Mouse (Mus musculus) forebrain, embryonic 14.5 days (tissue): ENCODE data around the gene Zfp13. TPM values are rescaled to one million over a fixed set of nuclear protein-coding genes. Genes with fewer than 3 reads are reported as not detected.

ENCODE experiments used
- ATAC-seq: fragments of 200-750 bp; cut with Nextera tagmentation; 2 replicates; pipeline ENCODE4 v1.8.0; 2017; ENCODE audit warnings: mild to moderate bottlenecking, moderate library complexity
- DNase-seq: peaks from one replicate; pipeline ENCODE4 v3.0.0-alpha.2; 2015; ENCODE audit warnings: low spot score
- H3K27ac ChIP-seq: fragments of 300-500 bp; sonication (generic); 2 replicates; pipeline ENCODE4 v1.5.1; 2014; ENCODE audit warnings: low read depth, mild to moderate bottlenecking, control low read depth, low read length, moderate library complexity
- H3K27me3 ChIP-seq: fragments of 300-500 bp; sonication (generic); replicated peaks from 2 replicates; pipeline ENCODE4 v1.6.1; 2014; ENCODE audit warnings: low read length, control low read depth, mixed read lengths; ENCODE audit not compliant: control insufficient read depth, insufficient read depth
- H3K36me3 ChIP-seq: fragments of 300-500 bp; sonication (generic); 2 replicates; pipeline ENCODE4 v1.6.1; 2014; ENCODE audit warnings: low read length, control low read depth; ENCODE audit not compliant: control insufficient read depth, insufficient read depth
- H3K4me1 ChIP-seq: fragments of 300-500 bp; sonication (generic); 2 replicates; pipeline ENCODE4 v1.6.1; 2014; ENCODE audit warnings: antibody characterized with exemption, low read length, control low read depth; ENCODE audit not compliant: control insufficient read depth, insufficient read depth
- H3K4me2 ChIP-seq: fragments of 300-500 bp; sonication (generic); 2 replicates; pipeline ENCODE4 v1.6.1; 2014; ENCODE audit warnings: mild to moderate bottlenecking, control low read depth, low read length
- H3K4me3 ChIP-seq: fragments of 300-500 bp; sonication (generic); 2 replicates; pipeline ENCODE4 v1.5.1; 2014; ENCODE audit warnings: low read depth, low read length, control low read depth
- H3K9ac ChIP-seq: fragments of 300-500 bp; sonication (generic); 2 replicates; pipeline ENCODE4 v1.6.1; 2014; ENCODE audit warnings: mild to moderate bottlenecking, low read length, control low read depth, moderate library complexity
- H3K9me3 ChIP-seq: fragments of 300-500 bp; sonication (generic); replicated peaks from 2 replicates; pipeline ENCODE4 v1.6.1; 2016; ENCODE audit warnings: low read length, control low read depth, mixed read lengths; ENCODE audit not compliant: control insufficient read depth
- WGBS: fragments of 180-500 bp; shearing (Covaris S2); extraction: QIAGEN DNeasy Blood & Tissue Kit; methylation state at CpG from one replicate; pipeline ENCODE4 v1.1.7; 2014; 5-methylcytosine and 5-hydroxymethylcytosine counted together
- polyA plus RNA-seq: library from polyadenylated mRNA; unstranded; fragments of >200 nt; fragmentation: Nextera tagmentation; extraction: Ambion mirVana; gene quantifications from 2 replicates; pipeline ENCODE4 v1.2.1, GENCODE M21; 2014

Zfp13 gene
- polyA plus RNA-seq, 1 experiment from 2014 or later = 24.1 TPM

DNA sequence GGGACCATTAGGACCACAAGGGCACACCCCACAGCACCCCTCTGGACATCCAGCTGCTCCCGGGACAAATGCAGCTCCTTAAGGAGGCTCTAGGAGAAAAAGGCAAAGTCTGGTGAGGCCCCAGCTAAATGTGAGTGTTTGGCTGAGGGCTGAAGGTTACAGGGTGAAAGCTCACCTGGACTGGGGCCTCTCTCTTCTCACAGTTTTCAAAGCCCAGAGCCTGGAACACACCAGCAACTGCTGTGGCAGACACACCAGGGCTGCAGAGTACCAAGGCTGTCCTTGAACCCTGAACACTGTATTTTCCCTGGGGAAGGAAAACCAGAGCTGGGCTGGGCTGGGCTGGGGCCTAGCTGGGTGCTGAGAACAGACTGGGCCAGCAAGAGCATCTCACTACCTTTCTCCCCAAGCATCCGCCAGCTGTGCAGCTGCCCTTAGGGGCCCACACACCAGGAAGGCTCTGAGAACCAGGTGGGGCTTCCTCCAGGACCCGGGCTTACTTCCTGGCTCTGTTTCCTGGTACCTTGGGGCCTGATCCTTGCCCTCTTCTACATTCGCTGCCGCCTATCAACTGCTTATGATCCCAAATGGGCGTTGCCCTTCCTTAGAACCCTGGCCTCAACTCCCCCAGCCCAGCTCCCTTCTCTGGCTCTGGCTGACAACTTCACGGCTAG is 43.9 kb downstream of the Zfp13 start:
- H3K27me3 ChIP-seq = no peaks in the 10 kb centered on the region
- H3K4me1 ChIP-seq = peaks cover 4% of the 10 kb centered on the region; the same call in 1 of the 2 replicates
- H3K27ac ChIP-seq = no peak overlapping the region
- H3K36me3 ChIP-seq = peaks cover 51% of the 10 kb centered on the region
- H3K4me3 ChIP-seq = no peak overlapping the region
- WGBS = 83% methylated on average over 7 of the region's 7 CpGs
- H3K9me3 ChIP-seq = no peaks in the 10 kb centered on the region
- ATAC-seq (no peak), DNase-seq (no peak)
- no peak overlapping the region for H3K9ac ChIP-seq
- H3K4me2 ChIP-seq = no peak overlapping the region

DNA sequence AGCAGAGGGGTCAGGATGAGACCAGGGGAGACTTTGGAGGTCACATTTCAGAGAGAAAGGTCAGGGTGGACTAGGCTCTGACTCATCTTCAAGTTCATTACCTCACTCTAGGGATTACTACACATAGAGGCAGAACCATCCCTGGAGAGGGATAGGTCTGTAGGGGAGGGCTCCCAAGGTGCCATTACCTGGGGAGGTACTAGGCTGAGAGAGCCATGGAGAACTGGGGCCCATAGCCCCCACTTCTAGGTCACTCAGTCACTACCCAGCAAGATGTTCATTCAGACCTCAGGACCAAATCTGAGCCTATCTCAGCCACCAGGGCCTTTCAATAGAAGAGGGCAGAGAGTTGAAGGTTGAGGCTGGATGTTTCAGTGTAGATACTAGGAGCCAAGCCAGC is 45.0 kb downstream of the Zfp13 start:
- peaks cover 4% of the 10 kb centered on the region; the same call in 1 of the 2 replicates for H3K4me1 ChIP-seq
- no peaks in the 10 kb centered on the region for H3K27me3 ChIP-seq
- peaks cover 45% of the 10 kb centered on the region for H3K36me3 ChIP-seq
- H3K9ac ChIP-seq = no peak overlapping the region
- no peaks in the 10 kb centered on the region for H3K9me3 ChIP-seq
- ATAC-seq (no peak), DNase-seq (no peak)
- H3K4me2 ChIP-seq = no peak overlapping the region
- H3K27ac ChIP-seq = no peak overlapping the region
- H3K4me3 ChIP-seq = no peak overlapping the region

DNA sequence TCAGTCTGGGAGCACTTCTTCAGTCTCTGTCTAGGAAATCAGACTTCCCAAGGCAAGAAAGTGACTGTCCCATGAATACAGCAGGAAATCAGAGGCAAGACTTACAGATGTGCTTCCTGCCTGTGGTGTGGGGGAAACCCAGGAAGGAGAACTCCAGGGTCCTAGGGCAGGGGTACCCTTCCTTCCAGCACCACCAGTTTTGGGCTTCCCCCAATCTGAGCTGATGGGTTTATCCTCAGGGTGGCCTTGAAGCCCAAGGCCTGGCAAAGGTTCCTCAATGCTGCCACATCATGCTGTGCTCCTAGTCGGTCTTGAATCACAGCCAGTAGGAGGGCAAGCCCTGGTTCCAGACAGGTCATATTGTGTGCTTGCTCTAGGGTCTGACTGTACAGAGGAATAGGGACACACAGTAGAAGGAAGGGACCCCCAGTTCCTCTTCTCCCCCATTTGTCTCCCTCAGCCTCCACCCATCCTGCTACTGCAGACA is 45.6 kb downstream of the Zfp13 start:
- no peak for ATAC-seq
- Histone ChIP-seq H3K36me3 (peaks cover 38% of the 10 kb centered on the region), H3K4me2 (no peak overlapping the region), H3K9ac (no peak overlapping the region), H3K9me3 (no peaks in the 10 kb centered on the region), H3K27ac (no peak overlapping the region), H3K4me1 (peaks cover 4% of the 10 kb centered on the region; the same call in 1 of the 2 replicates), H3K27me3 (no peaks in the 10 kb centered on the region), H3K4me3 (no peak overlapping the region)
- no peak for DNase-seq
- WGBS = 42% methylated on average over 1 of the region's 1 CpGs

- ATAC-seq (no peak), DNase-seq (no peak)
- Histone ChIP-seq H3K36me3 (peaks cover 32% of the 10 kb centered on the region), H3K4me1 (peaks cover 4% of the 10 kb centered on the region; the same call in 1 of the 2 replicates), H3K9me3 (no peaks in the 10 kb centered on the region), H3K27ac (no peak overlapping the region), H3K27me3 (no peaks in the 10 kb centered on the region), H3K9ac (no peak overlapping the region), H3K4me3 (no peak overlapping the region), H3K4me2 (no peak overlapping the region)
- WGBS = 91% methylated on average over 8 of the region's 8 CpGs
Measured at GRCm38 (mm10) chr17:23552896-23553633, 46.2 kb downstream of the Zfp13 start.

GRCm38 (mm10) chr17:23551963-23552362 is 47.3 kb downstream of the Zfp13 start:
- Histone ChIP-seq H3K9me3 (no peaks in the 10 kb centered on the region), H3K27ac (no peak overlapping the region), H3K27me3 (no peaks in the 10 kb centered on the region), H3K4me3 (no peak overlapping the region), H3K9ac (no peak overlapping the region), H3K4me1 (peaks cover 4% of the 10 kb centered on the region; the same call in 1 of the 2 replicates), H3K36me3 (peaks cover 21% of the 10 kb centered on the region), H3K4me2 (no peak overlapping the region)
- 66% methylated on average over 5 of the region's 5 CpGs for WGBS
- DNase-seq (no peak), ATAC-seq (no peak)

DNA sequence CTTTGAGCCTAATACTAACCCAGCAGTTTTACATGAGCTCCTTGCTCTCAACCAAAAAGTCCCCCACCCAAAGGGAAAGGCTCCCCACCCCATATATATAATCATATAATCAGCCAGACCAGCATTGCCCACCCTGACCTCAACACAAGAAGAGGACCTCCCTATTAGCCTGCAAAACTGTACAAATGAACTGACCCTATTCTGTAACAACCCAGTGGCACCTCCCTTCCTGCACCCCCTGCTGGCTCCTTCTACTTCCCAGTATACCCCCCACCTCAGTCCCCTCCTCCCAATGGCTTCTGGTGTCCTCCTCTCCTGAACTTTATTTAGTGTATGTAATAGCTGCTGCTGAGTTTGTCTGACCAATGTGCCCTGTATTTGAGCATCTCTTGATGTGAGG is 47.9 kb downstream of the Zfp13 start:
- H3K27me3 ChIP-seq = no peaks in the 10 kb centered on the region
- no peaks in the 10 kb centered on the region for H3K9me3 ChIP-seq
- ATAC-seq (no peak), DNase-seq (no peak)
- H3K27ac ChIP-seq = no peak overlapping the region
- H3K4me1 ChIP-seq = peaks cover 4% of the 10 kb centered on the region; the same call in 1 of the 2 replicates
- H3K4me3 ChIP-seq = peak overlapping the region; percentile 60
- peak overlapping the region; percentile 70 for H3K9ac ChIP-seq
- peaks cover 16% of the 10 kb centered on the region for H3K36me3 ChIP-seq
- H3K4me2 ChIP-seq = peak overlapping the region; percentile 74

GRCm38 (mm10) chr17:23550856-23551255 is 48.4 kb downstream of the Zfp13 start:
- H3K27me3 ChIP-seq = no peaks in the 10 kb centered on the region
- no peaks in the 10 kb centered on the region for H3K9me3 ChIP-seq
- peak overlapping the region; percentile 74 for H3K4me2 ChIP-seq
- ATAC-seq = peak; percentile 6; the same call in 1 of the 2 replicates
- no peak for DNase-seq
- under 1% methylated on average over 15 of the region's 15 CpGs for WGBS
- H3K4me1 ChIP-seq = peaks cover 4% of the 10 kb centered on the region; the same call in 1 of the 2 replicates
- H3K4me3 ChIP-seq = peak overlapping the region; percentile 60
- peaks cover 10% of the 10 kb centered on the region for H3K36me3 ChIP-seq
- H3K9ac ChIP-seq = peak overlapping the region; percentile 70
- H3K27ac ChIP-seq = peak overlapping the region; percentile 70

GRCm38 (mm10) chr17:23550188-23550791 is 49.0 kb downstream of the Zfp13 start:
- ATAC-seq (peak; percentile 77), DNase-seq (peak; percentile 96)
- Histone ChIP-seq H3K36me3 (peaks cover 4% of the 10 kb centered on the region; the same call in 1 of the 2 replicates), H3K4me3 (peak overlapping the region; percentile 60), H3K27me3 (no peaks in the 10 kb centered on the region), H3K9ac (peak overlapping the region; percentile 70), H3K4me2 (peak overlapping the region; percentile 74), H3K4me1 (peaks cover 4% of the 10 kb centered on the region; the same call in 1 of the 2 replicates), H3K27ac (peak overlapping the region; percentile 70), H3K9me3 (no peaks in the 10 kb centered on the region)
- under 1% methylated on average over 22 of the region's 22 CpGs for WGBS
